Mouse (Mus musculus): ENCODE data around the gene Camk1g.

DNA sequence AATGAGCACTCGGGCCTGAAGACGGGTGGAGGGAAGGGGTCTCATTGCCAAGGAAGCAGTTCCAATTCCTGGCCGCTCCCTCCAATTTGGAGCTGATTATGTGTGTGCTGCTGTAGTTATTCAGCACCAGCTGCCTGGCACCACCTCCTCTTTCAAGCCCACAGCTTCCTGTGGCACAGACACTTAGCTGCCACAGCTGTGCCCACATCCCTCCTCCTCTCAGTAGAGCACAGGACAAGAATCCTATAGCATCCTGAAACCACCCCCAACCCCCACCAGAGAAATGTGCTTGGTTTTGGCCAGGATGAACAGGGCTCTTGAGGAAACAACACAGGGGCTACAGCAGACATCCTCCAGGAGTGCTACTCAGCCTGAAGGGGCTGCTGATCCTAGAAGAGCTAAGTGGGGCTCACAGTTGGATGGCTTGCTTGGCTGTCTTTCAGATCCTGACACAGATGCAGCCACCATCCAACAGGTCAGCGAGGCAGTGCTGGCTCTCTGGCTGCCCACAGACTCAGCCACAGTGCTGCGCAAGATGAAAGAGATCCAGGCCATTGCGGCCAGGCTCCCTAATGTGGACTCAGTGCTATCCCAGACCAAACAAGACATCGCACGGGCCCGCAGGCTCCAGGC is 31.6 kb downstream of the Camk1g start:
- TF ChIP-seq CTCF (IDR thresholded peaks at IDR 0.05): no peak
- TF ChIP-seq EP300 (IDR thresholded peaks at IDR 0.05; ENCODE audit: insufficient read depth, low read depth, low read length): no peak

All from heart, adult 2 months (tissue).